Mouse (Mus musculus): ENCODE data around the gene A130010J15Rik.

Gene A130010J15Rik

GRCm38 (mm10) chr1:193167746-193168145 is at the start of gene A130010J15Rik:
Gene A130010J15Rik (plus strand): TSS chr1:193168046.
- DNase-seq (ENCODE audit: low read depth, low spot score), result no peak

GRCm38 (mm10) chr1:193122793-193123192 is 45.1 kb upstream of the A130010J15Rik start:
- DNase-seq (ENCODE audit: low read depth, low spot score), result peak; percentile 77

- no peak for DNase-seq (ENCODE audit: low read depth, low spot score)
These were observed 44.6 kb upstream of the A130010J15Rik start for GRCm38 (mm10) chr1:193123290-193123689.

GRCm38 (mm10) chr1:193125835-193126234 is 42.0 kb upstream of the A130010J15Rik start:
- peak; percentile 17 for DNase-seq (ENCODE audit: low read depth, low spot score)

- peak; percentile 16 for DNase-seq (ENCODE audit: low read depth, low spot score)
These were observed 39.8 kb upstream of the A130010J15Rik start for GRCm38 (mm10) chr1:193128055-193128454.

GRCm38 (mm10) chr1:193129321-193129720 is 38.5 kb upstream of the A130010J15Rik start:
- DNase-seq (ENCODE audit: low read depth, low spot score), result no peak

- peak; percentile 96 for DNase-seq (ENCODE audit: low read depth, low spot score)
These were observed 37.9 kb upstream of the A130010J15Rik start, which contains the start of gene Diexf for GRCm38 (mm10) chr1:193129786-193130455. Gene Diexf (minus strand): TSS chr1:193130272.

- no peak for DNase-seq (ENCODE audit: low read depth, low spot score)
These were observed 37.4 kb upstream of the A130010J15Rik start for GRCm38 (mm10) chr1:193130456-193130825.

GRCm38 (mm10) chr1:193130839-193131238 is 37.0 kb upstream of the A130010J15Rik start:
- DNase-seq (ENCODE audit: low read depth, low spot score), result no peak

GRCm38 (mm10) chr1:193131311-193131948 is 36.4 kb upstream of the A130010J15Rik start:
- no peak for DNase-seq (ENCODE audit: low read depth, low spot score)

- no peak for DNase-seq (ENCODE audit: low read depth, low spot score)
These were observed 35.5 kb upstream of the A130010J15Rik start for GRCm38 (mm10) chr1:193132385-193132784.

GRCm38 (mm10) chr1:193133726-193134125 is 34.1 kb upstream of the A130010J15Rik start:
- DNase-seq (ENCODE audit: low read depth, low spot score), result no peak

- no peak for DNase-seq (ENCODE audit: low read depth, low spot score)
These were observed 29.8 kb upstream of the A130010J15Rik start for GRCm38 (mm10) chr1:193138087-193138486.

GRCm38 (mm10) chr1:193138669-193139068 is 29.2 kb upstream of the A130010J15Rik start:
- DNase-seq (ENCODE audit: low read depth, low spot score), result no peak

GRCm38 (mm10) chr1:193141118-193141517 is 26.7 kb upstream of the A130010J15Rik start:
- no peak for DNase-seq (ENCODE audit: low read depth, low spot score)

- no peak for DNase-seq (ENCODE audit: low read depth, low spot score)
These were observed 25.3 kb upstream of the A130010J15Rik start for GRCm38 (mm10) chr1:193142517-193143062.

- DNase-seq (ENCODE audit: low read depth, low spot score), result no peak
These were observed 23.3 kb upstream of the A130010J15Rik start for GRCm38 (mm10) chr1:193144516-193144915.

GRCm38 (mm10) chr1:193145101-193145500 is 22.7 kb upstream of the A130010J15Rik start:
- no peak for DNase-seq (ENCODE audit: low read depth, low spot score)

GRCm38 (mm10) chr1:193146416-193146815 is 21.4 kb upstream of the A130010J15Rik start:
- no peak for DNase-seq (ENCODE audit: low read depth, low spot score)

- DNase-seq (ENCODE audit: low read depth, low spot score), result no peak
These were observed 18.6 kb upstream of the A130010J15Rik start for GRCm38 (mm10) chr1:193149231-193149630.

GRCm38 (mm10) chr1:193151134-193151533 is 16.7 kb upstream of the A130010J15Rik start:
- peak; percentile 33 for DNase-seq (ENCODE audit: low read depth, low spot score)

- no peak for DNase-seq (ENCODE audit: low read depth, low spot score)
These were observed 15.0 kb upstream of the A130010J15Rik start, which contains the start of gene Irf6 for GRCm38 (mm10) chr1:193152872-193153271. Gene Irf6 (plus strand): TSS chr1:193153111.

- no peak for DNase-seq (ENCODE audit: low read depth, low spot score)
These were observed 14.3 kb upstream of the A130010J15Rik start for GRCm38 (mm10) chr1:193153561-193153960.

All from telencephalon, adult 2 months (tissue).